Mouse (Mus musculus): ENCODE data around the gene Cmpk1.

Gene Cmpk1

DNA sequence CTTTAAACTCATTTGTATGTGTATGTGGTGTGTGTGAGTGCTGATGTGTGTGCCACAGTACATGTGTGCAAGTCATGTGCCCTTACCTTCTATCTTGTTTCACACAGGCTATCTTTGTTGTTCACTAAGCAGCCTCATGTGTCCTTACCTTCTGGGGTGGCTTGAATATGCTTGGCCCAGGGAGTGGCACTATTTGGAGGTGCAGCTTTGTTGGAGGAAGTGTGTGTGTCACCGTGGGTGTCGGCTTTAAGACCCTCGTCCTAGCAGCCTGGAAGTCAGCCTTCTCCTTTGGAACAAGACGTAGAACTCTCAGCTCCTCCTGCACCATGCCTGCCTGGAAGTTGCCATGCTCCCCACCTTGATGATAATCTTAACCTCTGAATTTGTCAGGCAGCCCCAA lies 40.6 kb downstream of the Cmpk1 start:
- no peak for DNase-seq (ENCODE audit: low spot score in 2 of 2)

DNA sequence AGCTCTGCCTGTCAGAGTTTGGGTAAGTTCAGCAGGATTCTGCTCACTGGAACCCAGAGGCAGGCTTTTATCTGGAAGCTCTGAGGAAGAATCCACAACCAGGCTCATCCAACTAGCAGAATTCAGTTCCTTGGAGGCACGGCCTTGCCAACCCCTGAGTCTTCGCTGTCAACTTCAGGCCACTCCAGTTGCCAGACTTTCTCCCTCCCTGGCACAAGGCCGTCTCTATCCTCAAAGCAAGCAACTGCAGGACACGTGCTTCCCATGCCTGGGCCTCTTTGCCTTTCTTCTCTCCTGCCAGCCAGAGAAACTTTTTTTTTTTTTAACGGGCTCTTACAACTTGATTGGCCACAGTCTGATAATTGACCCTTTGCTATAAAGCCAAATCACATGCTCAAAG lies 42.0 kb downstream of the Cmpk1 start:
- DNase-seq (ENCODE audit: low spot score in 2 of 2) = peak in 1 of 2 experiments; percentile 47

- no peak for DNase-seq (ENCODE audit: low spot score in 2 of 2)
These were observed 44.5 kb downstream of the Cmpk1 start for GRCm38 (mm10) chr4:114942583-114942982.

DNA sequence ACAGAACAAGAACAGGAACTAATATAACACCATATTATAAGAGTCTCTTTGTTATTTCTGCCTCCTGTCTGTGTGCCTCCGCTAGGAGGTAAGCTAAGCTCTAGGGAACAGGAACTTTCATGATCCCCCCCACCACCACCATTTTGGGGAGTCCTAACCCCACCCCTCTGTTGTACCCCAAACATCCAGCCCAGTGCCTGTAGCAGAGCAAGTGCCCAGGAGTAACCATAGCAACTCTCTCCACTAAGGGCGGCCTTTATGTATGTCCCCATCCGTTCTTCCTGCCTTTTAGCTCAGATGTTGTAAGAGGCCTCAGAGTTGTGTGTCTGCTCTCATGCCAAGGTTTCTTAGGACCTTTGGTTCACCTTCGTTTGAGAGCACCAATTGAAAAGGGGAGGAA lies 44.9 kb downstream of the Cmpk1 start:
- no peak for DNase-seq (ENCODE audit: low spot score in 2 of 2)

- DNase-seq (ENCODE audit: low spot score in 2 of 2) = no peak
These were observed 45.7 kb downstream of the Cmpk1 start for GRCm38 (mm10) chr4:114941311-114941710.

- no peak for DNase-seq (ENCODE audit: low spot score in 2 of 2)
These were observed 48.8 kb downstream of the Cmpk1 start for GRCm38 (mm10) chr4:114938248-114938647.

- no peak for DNase-seq (ENCODE audit: low spot score in 2 of 2)
These were observed 49.5 kb downstream of the Cmpk1 start for GRCm38 (mm10) chr4:114937459-114938047.

- no peak for DNase-seq (ENCODE audit: low spot score in 2 of 2)
These were observed 52.9 kb downstream of the Cmpk1 start for GRCm38 (mm10) chr4:114934188-114934587.

- no peak for DNase-seq (ENCODE audit: low spot score in 2 of 2)
These were observed 54.3 kb downstream of the Cmpk1 start for GRCm38 (mm10) chr4:114932747-114933146.

DNA sequence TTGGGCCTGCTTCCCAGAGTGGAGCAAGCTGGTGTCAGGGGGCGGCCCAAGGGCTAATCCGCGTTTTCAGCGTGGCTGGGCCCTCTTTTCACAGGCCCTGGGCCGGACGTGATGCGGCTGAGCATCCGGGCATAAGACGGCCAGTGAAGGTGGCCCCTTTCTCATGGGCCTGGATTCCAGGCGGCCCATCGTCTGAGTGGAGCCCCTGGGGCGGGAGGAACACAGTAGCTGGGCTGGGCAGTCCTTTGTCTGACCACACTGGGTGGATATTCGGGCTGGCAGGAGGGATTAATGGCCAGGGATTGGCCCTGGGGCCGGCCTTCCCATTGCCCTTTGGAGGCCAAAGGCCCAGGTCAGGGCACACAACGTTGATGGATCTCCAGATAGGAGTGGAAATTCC lies 57.9 kb downstream of the Cmpk1 start:
- DNase-seq (ENCODE audit: low spot score in 2 of 2) = no peak

GRCm38 (mm10) chr4:114925917-114926312 lies 61.1 kb downstream of the Cmpk1 start, which contains the start of gene Foxe3:
TSS of gene Foxe3 (minus strand) at chr4:114926013.
- no peak for DNase-seq (ENCODE audit: low spot score in 2 of 2)

DNA sequence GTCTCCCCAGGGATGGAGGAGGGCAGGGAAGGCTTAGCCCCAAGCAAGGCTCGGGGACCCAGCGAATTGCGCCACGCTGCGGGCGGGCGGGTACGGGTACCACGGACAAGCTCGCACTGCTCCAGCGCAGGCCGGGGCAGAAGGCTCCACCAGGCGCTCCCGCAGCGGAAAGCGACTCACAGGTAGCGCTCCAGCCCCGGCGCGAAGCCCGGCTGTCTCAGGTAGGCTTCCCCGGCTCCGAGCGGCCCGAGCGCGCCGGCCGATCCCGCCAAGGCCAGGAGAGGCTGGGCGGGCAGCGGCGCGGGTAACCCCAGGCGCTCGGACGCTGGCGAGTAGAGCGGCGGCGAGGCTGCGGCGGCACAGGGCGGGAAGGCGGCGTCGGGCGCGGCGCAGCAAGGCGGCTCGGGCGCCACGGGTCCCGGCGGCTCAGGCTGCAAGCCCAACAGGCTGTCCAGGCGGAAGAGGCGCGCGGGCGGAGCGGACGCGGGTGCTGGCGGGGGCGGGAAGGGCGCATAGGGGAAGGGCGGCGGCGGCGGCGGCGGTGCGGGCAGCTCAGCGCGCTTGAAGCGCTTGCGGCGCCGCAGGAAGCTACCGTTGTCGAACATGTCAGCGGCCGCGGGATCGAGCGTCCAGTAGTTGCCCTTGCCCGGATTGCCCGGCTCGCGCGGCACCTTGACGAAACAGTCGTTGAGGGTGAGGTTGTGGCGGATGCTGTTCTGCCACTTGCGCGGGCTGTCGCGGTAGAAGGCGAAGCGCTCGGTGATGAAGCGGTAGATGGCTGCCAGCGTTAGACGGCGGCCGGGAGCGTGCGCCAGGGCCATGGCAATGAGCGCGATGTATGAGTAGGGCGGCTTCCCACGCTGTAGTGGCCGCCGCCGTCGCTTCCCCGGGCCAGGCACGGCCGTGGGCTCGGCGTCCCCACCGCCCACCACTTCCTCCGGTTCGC lies 61.8 kb downstream of the Cmpk1 start:
- DNase-seq (ENCODE audit: low spot score in 2 of 2) = no peak

GRCm38 (mm10) chr4:114917091-114917490 lies 70.0 kb downstream of the Cmpk1 start:
- DNase-seq (ENCODE audit: low spot score in 2 of 2) = no peak

DNA sequence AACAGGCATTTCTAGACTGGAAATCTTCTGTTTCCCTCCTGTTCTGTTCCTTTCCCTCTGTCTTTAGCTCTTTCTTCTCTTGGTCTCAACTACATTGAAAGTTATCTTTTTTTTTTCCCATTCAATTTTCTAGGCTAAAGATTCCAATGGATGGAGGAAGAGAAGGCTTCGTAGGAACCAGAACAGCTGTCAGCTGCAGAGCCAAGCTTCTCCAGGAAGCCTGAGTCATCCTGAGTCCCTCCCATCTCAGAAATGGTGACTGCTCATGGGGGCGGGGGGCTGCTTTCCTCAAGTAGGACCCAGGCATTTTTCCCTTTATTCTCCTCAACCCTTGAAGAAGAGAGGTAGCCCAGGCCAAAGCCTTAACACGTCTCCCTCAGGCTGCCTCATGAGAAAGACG lies 71.0 kb downstream of the Cmpk1 start:
- DNase-seq (ENCODE audit: low spot score in 2 of 2) = no peak

DNA sequence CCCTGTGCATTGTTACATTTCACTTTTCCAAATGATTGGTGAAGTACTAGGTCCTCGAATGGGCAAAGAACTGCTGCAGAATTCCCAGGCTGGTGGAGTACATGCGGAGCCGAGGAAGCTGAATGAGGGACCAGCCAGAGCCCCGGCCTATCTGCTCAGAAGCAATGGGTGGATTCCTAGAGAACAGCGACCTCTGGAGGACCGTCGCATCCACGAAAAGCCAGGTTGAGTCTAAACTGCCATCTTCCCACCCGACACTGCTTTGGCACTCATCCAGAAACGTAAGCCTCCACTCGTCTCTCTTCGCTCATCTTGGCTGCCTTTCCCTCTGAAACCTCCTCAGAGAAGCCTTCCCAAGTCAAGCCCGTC lies 73.5 kb downstream of the Cmpk1 start:
- DNase-seq (ENCODE audit: low spot score in 2 of 2) = peak; percentile 36 to 71

DNA sequence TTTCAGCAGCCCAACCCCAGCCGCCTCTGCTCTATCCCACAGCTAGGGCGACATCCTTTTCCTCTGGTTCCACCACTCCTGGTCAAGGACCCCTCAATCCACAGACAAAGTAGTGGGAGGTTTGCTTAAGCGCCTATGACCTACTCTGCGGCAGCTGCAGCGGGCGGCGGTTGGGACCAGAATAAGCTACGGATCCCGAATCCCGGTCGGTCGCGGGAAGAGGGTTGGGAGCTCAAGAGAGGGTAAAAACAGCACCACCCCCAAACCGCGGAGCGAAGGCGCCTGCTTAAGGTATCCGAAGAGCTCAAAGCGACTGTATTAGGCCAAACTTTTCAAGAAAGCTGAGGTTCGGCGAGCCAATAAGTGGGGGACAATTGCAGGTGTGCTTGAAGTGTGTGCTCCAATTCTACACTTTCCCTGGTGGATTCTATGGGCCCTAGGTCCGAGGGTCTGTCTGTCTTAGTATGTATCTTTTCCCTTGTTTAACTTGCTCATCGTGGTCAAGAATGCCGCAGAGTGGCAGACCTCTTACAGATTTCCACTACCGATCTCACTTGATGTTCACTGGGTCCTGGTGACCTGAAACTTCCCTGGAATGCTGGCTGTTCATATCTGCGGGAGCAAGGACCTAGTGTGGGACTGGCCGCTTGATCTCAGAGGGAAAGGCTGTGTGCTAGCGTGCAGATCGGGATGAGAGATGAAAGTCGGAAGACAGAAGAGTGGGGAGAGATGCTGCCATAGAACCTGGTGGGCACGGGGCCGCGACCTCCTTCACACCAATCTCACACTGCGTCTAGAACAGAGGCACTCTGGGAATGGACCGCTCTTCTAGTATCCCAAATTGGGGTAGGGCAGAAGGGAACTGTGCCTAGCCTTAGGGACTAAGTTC lies 74.1 kb downstream of the Cmpk1 start:
- DNase-seq (ENCODE audit: low spot score in 2 of 2) = no peak

- no peak for DNase-seq (ENCODE audit: low spot score in 2 of 2)
These were observed 77.2 kb downstream of the Cmpk1 start for GRCm38 (mm10) chr4:114909602-114910484.
